Mouse (Mus musculus): ENCODE data around the gene Cyp19a1.

Gene Cyp19a1

GRCm38 (mm10) chr9:54268010-54268409 is at the start of gene Cyp19a1:
TSS of gene Cyp19a1 (minus strand) at chr9:54268110.
- DNase-seq (ENCODE audit: low read depth, low spot score), result no peak

GRCm38 (mm10) chr9:54316363-54316762 is 48.5 kb upstream of the Cyp19a1 start:
- DNase-seq (ENCODE audit: low read depth, low spot score), result no peak

DNA sequence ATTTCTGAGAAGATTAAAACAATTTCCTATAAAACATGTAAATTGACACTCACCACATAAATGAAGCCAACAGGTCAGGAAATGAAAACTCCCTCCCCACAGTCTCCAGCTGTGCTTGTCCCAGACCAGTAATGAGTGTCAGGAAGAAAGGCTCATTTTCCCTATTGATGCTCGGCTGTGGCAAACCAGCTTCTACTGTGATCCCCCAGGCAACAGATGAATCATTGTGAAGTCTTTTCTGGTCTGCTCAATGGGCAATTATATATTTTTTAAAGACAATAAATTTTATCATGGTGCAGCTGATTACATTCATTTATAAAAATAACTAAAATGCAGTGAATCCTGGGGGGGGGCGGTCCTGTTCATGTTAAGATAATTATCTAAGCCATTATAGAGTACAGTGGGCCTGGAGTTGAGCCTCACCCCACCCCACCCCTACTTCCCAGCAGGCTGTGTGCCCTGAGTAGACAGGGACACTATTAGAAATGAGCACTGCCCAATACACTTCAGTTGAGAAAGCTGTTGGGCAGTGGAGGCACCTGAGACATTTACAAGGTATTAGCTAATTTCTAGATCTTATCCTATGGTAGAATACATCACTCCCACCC is 40.9 kb upstream of the Cyp19a1 start:
- no peak for DNase-seq (ENCODE audit: low read depth, low spot score)

GRCm38 (mm10) chr9:54308209-54308608 is 40.3 kb upstream of the Cyp19a1 start:
- no peak for DNase-seq (ENCODE audit: low read depth, low spot score)

GRCm38 (mm10) chr9:54301255-54301654 is 33.3 kb upstream of the Cyp19a1 start:
- no peak for DNase-seq (ENCODE audit: low read depth, low spot score)

DNA sequence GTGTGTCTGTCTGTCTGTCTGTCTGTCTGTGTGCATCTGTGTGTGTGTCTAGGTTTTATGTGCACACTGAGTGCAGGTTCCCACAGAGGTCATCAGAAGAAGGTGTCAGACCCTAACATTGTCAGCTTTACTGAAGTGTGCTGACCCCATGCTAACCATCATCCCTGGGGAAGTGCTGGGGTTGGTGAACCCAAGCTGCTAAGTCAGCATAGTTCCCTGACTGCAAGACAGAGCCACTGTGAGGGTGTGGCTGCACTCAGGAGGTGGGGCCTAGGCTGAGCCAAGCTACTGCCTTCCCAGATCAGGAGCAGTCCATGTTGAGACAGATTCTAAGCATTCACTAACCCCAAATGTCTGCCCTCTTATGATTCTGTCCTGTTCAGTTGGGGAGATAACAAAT is 31.9 kb upstream of the Cyp19a1 start:
- DNase-seq (ENCODE audit: low read depth, low spot score), result no peak

DNA sequence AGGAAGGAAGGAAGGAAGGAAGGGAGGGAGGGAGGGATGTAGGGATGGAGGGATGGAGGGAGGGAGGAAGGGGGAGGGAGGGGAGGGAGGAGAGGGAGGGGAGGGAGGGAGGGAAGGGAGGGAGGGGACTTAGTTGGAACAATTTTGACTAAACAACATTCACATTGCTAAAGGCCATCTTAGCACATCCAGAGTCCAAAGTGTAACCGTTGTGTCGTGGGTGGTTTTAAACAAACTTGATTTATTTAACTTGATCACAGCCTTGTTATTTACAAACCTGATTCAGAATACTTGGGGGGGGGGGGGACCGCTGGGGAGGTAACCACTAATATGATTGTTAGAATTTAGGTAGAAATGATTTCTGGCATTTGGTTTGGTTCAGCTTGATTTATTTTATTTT is 31.5 kb upstream of the Cyp19a1 start:
- no peak for DNase-seq (ENCODE audit: low read depth, low spot score)

GRCm38 (mm10) chr9:54287804-54288203 is 19.9 kb upstream of the Cyp19a1 start:
- no peak for DNase-seq (ENCODE audit: low read depth, low spot score)

DNA sequence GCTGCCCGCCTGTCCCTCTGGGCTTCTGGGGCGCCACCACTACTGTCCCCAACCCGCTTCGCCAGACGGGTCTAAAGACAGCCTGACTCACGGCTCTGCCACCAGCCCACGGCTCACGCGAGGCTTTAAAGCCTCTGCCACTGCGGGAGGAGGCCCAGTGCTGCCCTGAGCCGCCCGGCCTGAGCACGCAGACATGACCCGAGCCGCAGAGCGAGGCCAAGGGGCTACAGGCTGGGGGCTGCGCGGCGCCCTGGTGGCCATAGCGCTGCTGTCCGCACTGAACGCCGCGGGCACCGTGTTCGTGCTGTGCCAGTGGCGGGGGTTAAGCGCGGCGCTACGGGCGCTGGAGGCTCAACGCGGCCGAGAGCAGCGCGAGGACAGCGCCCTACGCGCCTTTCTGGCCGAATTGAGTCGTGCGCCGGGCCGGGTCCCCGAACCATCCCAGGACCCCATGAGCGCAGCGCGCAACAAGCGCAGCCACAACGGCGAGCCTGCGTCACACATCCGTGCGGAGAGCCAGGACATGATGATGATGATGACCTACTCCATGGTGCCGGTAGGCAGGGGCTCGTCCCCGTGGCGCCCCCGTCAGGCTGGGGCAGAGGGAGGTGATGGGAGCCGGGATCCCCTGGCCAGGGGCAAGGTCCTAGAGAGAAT is 18.5 kb upstream of the Cyp19a1 start, which contains the start of gene Gldn:
Gldn (plus strand) TSS at position 156 of the 657 bp plus-strand sequence.
- DNase-seq (ENCODE audit: low read depth, low spot score), result no peak

- no peak for DNase-seq (ENCODE audit: low read depth, low spot score)
Observed at GRCm38 (mm10) chr9:54279046-54279589, 11.2 kb upstream of the Cyp19a1 start.

GRCm38 (mm10) chr9:54275283-54275682 is 7.4 kb upstream of the Cyp19a1 start:
- DNase-seq (ENCODE audit: low read depth, low spot score), result no peak

DNA sequence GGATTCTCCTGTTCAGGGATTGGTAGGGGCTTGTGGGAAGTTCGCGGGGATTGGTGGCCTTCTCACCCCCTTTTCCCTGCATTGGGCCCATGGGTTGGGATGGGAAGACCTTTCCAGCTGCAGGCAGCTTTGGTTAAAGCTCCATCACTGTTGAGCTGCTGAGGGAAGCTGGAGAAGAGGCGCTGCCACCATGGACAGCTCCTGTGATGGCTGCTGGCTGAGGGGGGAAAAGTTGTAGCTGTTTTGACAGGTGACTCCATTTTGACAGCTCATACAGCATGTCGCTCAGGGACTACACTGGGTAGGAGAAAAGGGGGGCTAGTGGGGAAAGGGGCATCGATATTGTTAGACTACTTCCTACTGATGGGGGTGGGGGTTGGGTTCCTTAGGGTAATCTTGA is 3.0 kb upstream of the Cyp19a1 start:
- DNase-seq (ENCODE audit: low read depth, low spot score), result no peak

- no peak for DNase-seq (ENCODE audit: low read depth, low spot score)
Observed at GRCm38 (mm10) chr9:54269987-54270386, 2.1 kb upstream of the Cyp19a1 start.

- DNase-seq (ENCODE audit: low read depth, low spot score), result no peak
Observed at GRCm38 (mm10) chr9:54264754-54265153, 3.2 kb downstream of the Cyp19a1 start.

DNA sequence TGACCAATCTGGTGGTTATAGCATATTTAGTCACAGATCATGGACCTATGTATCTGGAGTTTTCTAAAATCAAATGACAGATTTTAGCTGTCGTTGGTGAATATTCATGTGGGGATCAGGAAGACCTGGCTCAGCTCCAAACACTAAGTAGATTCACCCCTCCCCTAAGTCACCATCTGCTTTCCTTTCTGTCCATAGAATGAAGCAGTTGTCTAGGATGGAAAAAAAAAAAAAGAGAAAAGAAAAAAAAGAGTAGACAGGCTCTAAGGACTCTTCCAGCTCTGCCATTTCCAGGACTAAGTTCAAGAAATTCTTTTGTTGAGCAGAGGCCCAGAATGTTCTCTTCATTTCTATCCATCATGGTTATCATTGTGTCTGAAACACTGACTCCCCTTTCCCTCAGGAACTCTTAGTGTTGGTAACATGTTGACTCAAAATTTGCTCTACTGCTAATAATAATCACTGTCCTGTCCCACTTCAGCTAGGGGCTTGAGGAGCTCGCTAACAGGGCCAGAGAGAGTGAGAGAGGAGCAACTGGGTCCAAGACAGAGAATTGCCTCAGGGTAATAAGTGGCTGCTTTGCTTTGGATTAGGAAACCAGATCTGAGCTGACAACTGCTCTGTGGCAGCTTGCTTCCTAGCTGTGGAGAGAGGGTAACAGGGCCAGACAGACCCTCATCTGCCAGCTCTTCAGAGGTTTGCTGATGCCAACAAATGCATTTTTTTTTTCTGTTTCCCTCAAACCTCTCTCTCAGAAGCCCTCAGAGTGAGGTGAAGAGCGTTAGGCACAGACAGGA is 22.8 kb downstream of the Cyp19a1 start:
- DNase-seq (ENCODE audit: low read depth, low spot score), result no peak

DNA sequence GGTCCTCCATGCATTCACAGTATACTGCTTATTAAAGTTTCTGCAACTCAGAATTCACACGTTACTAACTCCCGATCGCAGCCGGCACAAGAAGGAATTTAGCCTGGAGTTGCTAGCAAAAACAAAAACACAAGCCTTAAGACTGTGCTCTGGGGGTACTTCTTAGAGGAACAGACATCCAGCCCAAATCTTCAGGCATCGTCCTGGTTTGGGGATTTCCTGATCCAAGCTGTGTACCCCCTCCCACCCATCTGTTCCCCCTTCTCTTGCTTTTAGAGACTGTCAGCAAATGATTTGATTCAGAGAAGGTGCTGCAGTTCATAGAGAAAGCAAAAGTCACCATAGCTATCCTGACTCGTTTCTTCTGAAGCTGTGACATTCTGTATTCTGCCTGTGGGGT is 40.3 kb downstream of the Cyp19a1 start:
- DNase-seq (ENCODE audit: low read depth, low spot score), result no peak

- DNase-seq (ENCODE audit: low read depth, low spot score), result no peak
Observed at GRCm38 (mm10) chr9:54216511-54216910, 51.4 kb downstream of the Cyp19a1 start.

GRCm38 (mm10) chr9:54214881-54215280 is 53.0 kb downstream of the Cyp19a1 start:
- no peak for DNase-seq (ENCODE audit: low read depth, low spot score)

- no peak for DNase-seq (ENCODE audit: low read depth, low spot score)
Observed at GRCm38 (mm10) chr9:54194790-54195189, 73.1 kb downstream of the Cyp19a1 start.

GRCm38 (mm10) chr9:54191435-54191834 is 76.5 kb downstream of the Cyp19a1 start:
- no peak for DNase-seq (ENCODE audit: low read depth, low spot score)

- no peak for DNase-seq (ENCODE audit: low read depth, low spot score)
Observed at GRCm38 (mm10) chr9:54182484-54182883, 85.4 kb downstream of the Cyp19a1 start.

DNA sequence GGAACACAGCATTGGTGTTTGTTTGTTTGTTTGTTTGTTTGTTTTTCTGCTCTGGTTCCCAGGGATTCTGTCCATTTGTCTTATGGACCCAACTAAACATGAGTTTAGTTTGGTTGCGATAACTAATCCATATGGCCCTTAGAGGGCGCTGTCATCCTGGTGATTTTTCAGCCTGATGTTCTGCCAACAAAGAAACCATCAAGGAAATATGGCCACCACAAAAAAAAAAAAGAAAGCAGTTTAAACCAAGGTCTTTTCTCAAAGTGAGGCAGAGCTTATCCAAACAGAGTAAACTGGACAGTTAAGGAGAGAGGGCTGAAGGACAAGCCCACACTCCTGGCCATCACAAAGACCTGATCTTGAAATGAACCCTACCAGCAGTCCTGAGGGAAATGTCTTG is 86.6 kb downstream of the Cyp19a1 start:
- DNase-seq (ENCODE audit: low read depth, low spot score), result no peak

All from c-Kit-negative CD71-positive TER-119-positive erythroid progenitor cells, embryonic 14.5 days (primary cell).